Mouse (Mus musculus) bone marrow macrophage, adult 2 months (primary cell): ENCODE measurements around the gene Dhrs7c.

ENCODE experiments used
- CTCF ChIP-seq: IDR thresholded peaks from 2 replicates; pipeline ENCODE4 v1.5.1; 2012; ENCODE audit warnings: low read depth, mild to moderate bottlenecking, low read length, moderate library complexity
- POLR2A ChIP-seq: IDR thresholded peaks from 2 replicates; pipeline ENCODE4 v1.6.1; 2012; ENCODE audit warnings: mild to moderate bottlenecking, low read depth, low read length, borderline replicate concordance

DNA sequence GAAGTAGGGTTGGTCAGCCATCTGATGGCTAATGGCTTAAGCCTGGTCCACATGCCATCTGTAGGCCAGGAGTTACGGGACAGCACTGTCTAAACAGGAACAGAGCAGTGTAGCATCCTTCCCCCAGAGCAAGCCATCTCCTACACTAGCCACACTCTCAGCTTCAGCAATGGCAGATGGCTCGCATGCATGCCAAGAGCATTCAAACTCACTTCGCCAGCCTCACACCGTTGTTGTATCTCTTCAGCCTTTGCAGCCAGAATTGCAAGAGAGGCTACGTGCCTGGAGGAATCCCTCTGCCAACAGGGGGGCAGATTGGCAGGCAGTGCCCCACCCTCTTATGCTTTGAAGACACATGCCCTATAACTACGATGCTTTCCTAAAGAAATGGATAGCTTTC lies 23.6 kb downstream of the Dhrs7c start:
- TF ChIP-seq POLR2A (no peak), CTCF (no peak)
